Mouse (Mus musculus) central nervous system, embryonic 11.5 days (tissue): ENCODE measurements around the gene Gm21789. TPM values are rescaled to one million over a fixed set of nuclear protein-coding genes. Genes with fewer than 3 reads are reported as not detected.

Source experiments
- polyA plus RNA-seq: library from polyadenylated mRNA; depleted of rRNA; stranded (reverse); fragments of >200 nt; gene quantifications from 2 replicates; pipeline ENCODE4 v1.2.3, GENCODE M21; 2012; rRNA removed

Gm21789 gene
- not detected in 2 replicates for polyA plus RNA-seq

DNA sequence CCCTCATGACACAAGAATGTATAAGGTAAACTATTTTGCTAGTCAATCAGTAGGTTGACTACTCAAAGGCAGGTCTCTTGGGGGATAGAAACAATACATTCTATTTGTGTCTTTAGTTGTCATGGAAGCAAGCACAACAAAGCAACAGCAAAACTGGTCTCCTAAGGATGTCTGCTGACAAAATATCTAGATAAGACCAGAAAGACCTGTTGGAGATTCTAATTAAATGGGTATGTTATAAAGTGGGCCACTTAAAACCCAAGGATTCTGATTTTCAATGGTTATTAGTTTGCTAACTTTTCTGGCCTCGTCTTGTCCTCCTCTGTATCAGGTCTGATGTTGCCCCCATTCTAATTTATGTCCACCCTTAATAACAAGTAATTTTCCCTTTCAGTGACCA, at the start of gene Gm21789:
Gene Gm21789, plus strand, starts transcription at position 301 of the 400 bp plus-strand sequence.

DNA sequence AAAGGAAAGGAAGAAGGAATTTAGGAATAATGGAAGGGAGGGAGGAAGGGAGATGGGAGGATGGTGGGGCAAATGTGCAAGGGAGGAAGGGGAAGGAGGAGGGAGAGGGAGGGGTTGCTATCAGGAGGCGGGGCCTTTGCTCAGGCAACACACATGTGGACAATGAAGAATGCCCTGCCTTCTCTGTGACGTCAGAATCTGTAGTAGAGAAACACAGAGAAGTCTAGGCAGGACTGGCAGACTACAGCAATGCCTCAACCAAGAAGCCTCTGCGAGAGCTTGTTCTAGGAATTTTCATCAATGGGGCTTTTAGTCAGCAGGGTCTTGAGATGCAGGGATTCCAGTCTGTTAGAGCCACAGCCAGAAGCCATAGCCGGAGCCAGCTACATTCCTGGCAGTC, 47.2 kb upstream of the Gm21789 start, which contains the start of gene Btbd35f30:
Gene Btbd35f30, plus strand, starts transcription at position 301 of the 400 bp plus-strand sequence.

DNA sequence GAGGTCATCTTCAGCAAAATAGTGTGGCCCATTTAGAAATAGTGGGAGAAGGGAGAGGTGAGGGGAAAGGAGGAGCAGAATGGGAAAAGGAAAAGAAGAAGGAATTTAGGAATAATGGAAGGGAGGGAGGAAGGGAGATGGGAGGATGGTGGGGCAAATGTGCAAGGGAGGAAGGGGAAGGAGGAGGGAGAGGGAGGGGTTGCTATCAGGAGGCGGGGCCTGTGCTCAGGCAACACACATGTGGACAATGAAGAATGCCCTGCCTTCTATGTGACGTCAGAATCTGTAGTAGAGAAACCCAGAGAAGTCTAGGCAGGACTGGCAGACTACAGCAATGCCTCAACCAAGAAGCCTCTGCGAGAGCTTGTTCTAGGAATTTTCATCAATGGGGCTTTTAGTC, 32.0 kb downstream of the Gm21789 start, which contains the start of gene Btbd35f5:
Gene Btbd35f5, plus strand, starts transcription at position 301 of the 400 bp plus-strand sequence.

Other genes starting within 250 kb of the Gm21789 start
- gene Btbd35f21, start 215.7 kb upstream of the Gm21789 start, polyA plus RNA-seq = not detected in 2 replicates
- not detected in 2 replicates for gene Btbd35f30, start 47.1 kb upstream of the Gm21789 start, polyA plus RNA-seq
- not detected in 2 replicates for gene Btbd35f5, start 32.1 kb downstream of the Gm21789 start, polyA plus RNA-seq